Mouse (Mus musculus) kidney, postnatal 4 days (tissue): ENCODE results near the gene Ntng2.

Source experiments
- DNase-seq, 2 experiments: peaks; one replicate each; pipeline ENCODE4 v3.0.0; 2021; ENCODE audit warnings: mixed read lengths in 2 of 2

The Ntng2 gene

GRCm38 (mm10) chr2:29252599-29253204 lies at the start of gene Ntng2:
TSS of gene Ntng2 (minus strand) at chr2:29253005.
- DNase-seq, result peak; percentile 55 to 72

GRCm38 (mm10) chr2:29295557-29295956 lies 42.8 kb upstream of the Ntng2 start:
- peak in 1 of 2 experiments; percentile 3 for DNase-seq

- DNase-seq, result no peak
These were observed 34.8 kb upstream of the Ntng2 start for GRCm38 (mm10) chr2:29287651-29288050.

GRCm38 (mm10) chr2:29277703-29278121 lies 24.9 kb upstream of the Ntng2 start:
- no peak for DNase-seq

- peak; percentile 68 to 75 for DNase-seq
These were observed 19.2 kb upstream of the Ntng2 start for GRCm38 (mm10) chr2:29271803-29272518.

- peak; percentile 45 to 51 for DNase-seq
These were observed 18.3 kb upstream of the Ntng2 start for GRCm38 (mm10) chr2:29271098-29271497.

GRCm38 (mm10) chr2:29266810-29267209 lies 14.0 kb upstream of the Ntng2 start:
- no peak for DNase-seq

GRCm38 (mm10) chr2:29262436-29262915 lies 9.7 kb upstream of the Ntng2 start:
- DNase-seq, result no peak

- no peak for DNase-seq
These were observed 8.3 kb upstream of the Ntng2 start for GRCm38 (mm10) chr2:29261126-29261525.

GRCm38 (mm10) chr2:29253205-29253865 lies 530 bp upstream of the Ntng2 start:
- DNase-seq, result peak; percentile 61 to 74

GRCm38 (mm10) chr2:29252059-29252598 lies 676 bp downstream of the Ntng2 start:
- DNase-seq, result peak; percentile 64 to 78

GRCm38 (mm10) chr2:29251095-29252058 lies 1.4 kb downstream of the Ntng2 start:
- DNase-seq, result peak; percentile 39 to 48

- peak; percentile 47 to 65 for DNase-seq
These were observed 2.3 kb downstream of the Ntng2 start for GRCm38 (mm10) chr2:29250263-29251094.

GRCm38 (mm10) chr2:29249852-29250251 lies 3.0 kb downstream of the Ntng2 start:
- DNase-seq, result peak in 1 of 2 experiments; percentile 14

GRCm38 (mm10) chr2:29248551-29248950 lies 4.3 kb downstream of the Ntng2 start:
- no peak for DNase-seq

GRCm38 (mm10) chr2:29247386-29247785 lies 5.4 kb downstream of the Ntng2 start:
- DNase-seq, result no peak

- no peak for DNase-seq
These were observed 5.9 kb downstream of the Ntng2 start for GRCm38 (mm10) chr2:29246891-29247290.

- no peak for DNase-seq
These were observed 6.5 kb downstream of the Ntng2 start for GRCm38 (mm10) chr2:29246275-29246674.

GRCm38 (mm10) chr2:29245341-29245779 lies 7.4 kb downstream of the Ntng2 start:
- DNase-seq, result peak; percentile 67 to 75

- DNase-seq, result no peak
These were observed 13.5 kb downstream of the Ntng2 start for GRCm38 (mm10) chr2:29239329-29239728.

GRCm38 (mm10) chr2:29237623-29238022 lies 15.2 kb downstream of the Ntng2 start:
- DNase-seq, result peak; percentile 77 to 83
